Mouse (Mus musculus) ES-Bruce4 (cell line): ENCODE data around the gene Plxnb1.

Experiments
- CTCF ChIP-seq: IDR thresholded peaks from one replicate; pipeline ENCODE4 v1.8.1; 2011; ENCODE audit warnings: low read depth, low read length
- POLR2A ChIP-seq: IDR thresholded peaks from one replicate; pipeline ENCODE4 v1.8.1; 2011; ENCODE audit warnings: low read length; ENCODE audit not compliant: insufficient read depth

GRCm38 (mm10) chr9:109101933-109102445 is 6.8 kb downstream of the Plxnb1 start:
- TF ChIP-seq POLR2A: no peak
- no peak for TF ChIP-seq CTCF
